Mouse (Mus musculus): ENCODE measurements around the gene Cldn15.

GRCm38 (mm10) chr5:136962501-136962900 is 3.9 kb upstream of the Cldn15 start:
- TF ChIP-seq CTCF (IDR thresholded peaks at IDR 0.05; ENCODE audit: low read depth) (peak; percentile 98), EP300 (IDR thresholded peaks at IDR 0.05; ENCODE audit: low read depth) (no peak)

All from liver, postnatal 0 days (tissue).